Mouse (Mus musculus) embryonic facial prominence, embryonic 10.5 days (tissue): ENCODE results near the gene Ptgfrn. TPM values are rescaled to one million over a fixed set of nuclear protein-coding genes. Genes with fewer than 3 reads are reported as not detected.

Source experiments
- DNase-seq: peaks from one replicate; pipeline ENCODE4 v3.0.0-alpha.2; 2017; ENCODE audit warnings: low spot score
- H3K27ac ChIP-seq: fragments of 300-500 bp; sonication (generic); replicated peaks from 2 replicates; pipeline ENCODE4 v1.5.1; 2016; ENCODE audit warnings: mild to moderate bottlenecking
- H3K27me3 ChIP-seq: fragments of 300-500 bp; sonication (generic); replicated peaks from 2 replicates; pipeline ENCODE4 v1.6.1; 2016; ENCODE audit warnings: low read depth, mild to moderate bottlenecking; ENCODE audit not compliant: poor library complexity, severe bottlenecking
- H3K36me3 ChIP-seq: fragments of 300-500 bp; sonication (generic); replicated peaks from 2 replicates; pipeline ENCODE4 v1.6.1; 2016; ENCODE audit warnings: mild to moderate bottlenecking, moderate library complexity
- H3K4me1 ChIP-seq: fragments of 300-500 bp; sonication (generic); 2 replicates; pipeline ENCODE4 v1.6.1; 2016
- H3K4me3 ChIP-seq: fragments of 300-500 bp; sonication (generic); 2 replicates; pipeline ENCODE4 v1.5.1; 2016; ENCODE audit warnings: mild to moderate bottlenecking, moderate library complexity
- H3K9me3 ChIP-seq: fragments of 300-500 bp; sonication (generic); 2 replicates; pipeline ENCODE4 v1.6.1; 2016; ENCODE audit warnings: mild to moderate bottlenecking
- WGBS: fragments of 180-500 bp; shearing (Covaris S2); methylation state at CpG from one replicate; pipeline ENCODE4 v1.1.7; 2016; 5-methylcytosine and 5-hydroxymethylcytosine counted together
- polyA plus RNA-seq: library from polyadenylated mRNA; unstranded; fragments of >200 nt; fragmentation: Nextera tagmentation; extraction: Ambion mirVana; gene quantifications from 2 replicates; pipeline ENCODE4 v1.2.1, GENCODE M21; 2016

Ptgfrn gene
- polyA plus RNA-seq, 1 experiment from 2014 or later, result 4.1 TPM

DNA sequence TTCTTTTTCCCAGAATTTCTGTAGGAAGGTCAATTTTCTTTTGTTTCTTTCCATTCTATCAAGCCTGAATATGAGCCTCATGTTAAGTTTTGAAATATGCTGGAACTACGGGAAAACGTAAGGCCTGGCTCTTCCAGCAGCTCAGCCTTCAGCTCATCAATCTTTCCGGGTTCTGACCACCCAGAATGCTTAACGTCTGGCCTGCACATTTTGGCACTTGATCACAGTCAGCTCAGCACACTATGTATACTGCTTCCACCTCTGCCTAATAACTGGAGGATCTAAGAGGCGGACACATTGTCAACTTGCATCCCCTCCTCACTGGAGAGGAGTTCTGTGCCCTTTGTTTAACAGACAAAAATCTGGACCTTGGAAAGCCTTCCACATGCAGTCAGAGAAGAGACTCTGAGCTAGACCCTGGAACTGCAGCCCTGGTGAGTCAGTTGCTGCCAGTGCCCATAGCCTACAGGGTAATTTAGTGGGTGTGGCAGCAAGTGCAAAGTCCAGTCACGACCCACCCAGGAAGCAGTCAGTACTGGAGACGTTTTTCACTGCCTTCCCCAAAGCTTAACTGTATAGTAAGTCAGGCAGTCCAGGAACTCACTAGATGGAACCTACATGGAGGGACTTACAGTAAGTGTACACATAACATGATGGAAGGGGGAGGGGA lies 1.9 kb upstream of the Ptgfrn start:
- WGBS, result 52% methylated on average over 7 of the region's 7 CpGs
- H3K27ac ChIP-seq, result no peak overlapping the region
- peaks cover 61% of the 10 kb centered on the region for H3K4me1 ChIP-seq
- H3K4me3 ChIP-seq, result no peak overlapping the region
- DNase-seq, result no peak
- H3K36me3 ChIP-seq, result no peaks in the 10 kb centered on the region
- peaks cover 13% of the 10 kb centered on the region; the same call in 1 of the 2 replicates for H3K27me3 ChIP-seq
- no peaks in the 10 kb centered on the region for H3K9me3 ChIP-seq

DNA sequence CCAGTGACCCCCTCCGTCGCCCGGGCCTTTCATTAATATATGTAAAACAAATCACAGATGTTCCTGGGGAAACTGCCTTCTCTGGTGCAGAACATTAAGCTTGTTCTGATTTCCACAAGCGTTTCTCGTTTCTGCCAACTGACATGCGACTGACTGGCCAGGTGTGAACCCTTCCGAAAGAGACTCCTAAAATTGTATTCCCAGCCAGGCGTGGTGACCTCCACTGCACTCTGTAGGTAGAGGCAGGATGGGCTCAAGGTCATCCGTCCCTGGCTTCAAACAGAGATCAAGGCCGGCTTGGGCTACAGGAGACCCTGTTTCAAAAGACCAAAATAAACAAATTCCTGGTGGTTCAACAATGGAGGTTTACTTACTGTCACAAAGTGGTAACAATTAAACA lies 1.2 kb upstream of the Ptgfrn start:
- WGBS, result 48% methylated on average over 10 of the region's 10 CpGs
- H3K27ac ChIP-seq, result peak overlapping the region; percentile 97; the same call in 1 of the 2 replicates
- peaks cover 59% of the 10 kb centered on the region for H3K4me1 ChIP-seq
- H3K4me3 ChIP-seq, result no peak overlapping the region
- no peak for DNase-seq
- H3K9me3 ChIP-seq, result no peaks in the 10 kb centered on the region
- H3K27me3 ChIP-seq, result peaks cover 13% of the 10 kb centered on the region; the same call in 1 of the 2 replicates
- H3K36me3 ChIP-seq, result no peaks in the 10 kb centered on the region

DNA sequence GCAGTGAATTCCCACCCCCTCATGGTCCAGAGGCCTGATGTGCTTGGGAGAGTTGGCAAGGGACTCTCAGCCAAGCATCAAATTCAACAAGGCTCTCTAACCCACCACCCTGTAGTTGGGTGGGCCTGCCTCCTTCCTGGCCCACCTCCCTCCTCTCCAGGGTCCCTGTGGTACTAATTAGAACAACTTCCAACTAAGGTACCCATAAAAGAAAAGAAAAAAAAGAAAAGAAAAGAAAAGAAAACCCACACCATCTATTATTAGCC lies 693 bp upstream of the Ptgfrn start:
- Histone ChIP-seq H3K36me3 (no peaks in the 10 kb centered on the region), H3K9me3 (no peaks in the 10 kb centered on the region), H3K27me3 (peaks cover 13% of the 10 kb centered on the region; the same call in 1 of the 2 replicates), H3K27ac (peak overlapping the region; percentile 97), H3K4me1 (peaks cover 61% of the 10 kb centered on the region), H3K4me3 (peak overlapping the region; percentile 89)
- no peak for DNase-seq

DNA sequence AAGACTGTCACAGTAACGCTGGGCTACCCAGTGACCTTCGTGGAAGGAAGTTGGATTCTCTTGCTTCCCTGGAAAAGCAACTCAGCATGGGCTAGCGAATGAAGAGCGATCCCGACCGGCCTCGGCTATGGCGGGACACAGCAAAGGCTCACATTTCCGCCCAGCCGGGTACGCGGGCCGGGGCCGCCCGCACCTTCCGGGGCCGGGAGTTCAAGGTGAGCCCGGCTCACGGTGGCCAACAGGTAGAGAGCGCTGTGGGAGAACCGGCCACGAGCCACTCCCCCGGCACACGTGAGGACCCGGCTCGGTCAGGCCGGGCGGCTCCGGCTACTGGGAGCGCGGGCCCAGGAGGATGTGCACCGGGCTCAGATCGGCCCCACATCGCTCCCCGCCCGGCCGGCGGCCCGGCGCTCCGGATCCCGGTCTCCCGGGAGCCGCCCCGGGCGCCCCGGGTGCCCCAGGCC lies 488 bp downstream of the Ptgfrn start:
- DNase-seq, result peak; percentile 70
- under 1% methylated on average over 47 of the region's 47 CpGs for WGBS
- Histone ChIP-seq H3K9me3 (no peaks in the 10 kb centered on the region), H3K27me3 (peaks cover 13% of the 10 kb centered on the region; the same call in 1 of the 2 replicates), H3K27ac (peak overlapping the region; percentile 97), H3K4me1 (peaks cover 66% of the 10 kb centered on the region), H3K36me3 (no peaks in the 10 kb centered on the region), H3K4me3 (peak overlapping the region; percentile 89)

DNA sequence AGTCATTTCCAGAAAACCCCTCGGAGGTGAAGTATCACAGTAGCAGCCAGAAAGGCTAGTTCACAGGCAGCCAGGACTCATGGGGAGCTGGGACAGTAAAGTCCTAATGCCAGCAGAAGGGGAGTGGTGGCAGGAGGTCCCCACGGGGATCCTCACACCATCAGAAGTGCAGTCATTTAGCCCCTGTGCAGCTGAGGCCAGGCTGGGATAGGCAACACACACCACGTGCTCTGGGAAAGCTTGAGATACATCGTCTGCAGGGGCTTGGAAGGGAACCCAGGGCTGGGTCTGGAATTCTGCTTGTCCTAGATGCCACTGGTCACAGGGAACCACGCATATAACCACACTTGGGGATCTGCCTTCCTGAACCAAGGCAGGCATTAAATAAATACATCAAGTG lies 1.2 kb downstream of the Ptgfrn start:
- peaks cover 11% of the 10 kb centered on the region; the same call in 1 of the 2 replicates for H3K27me3 ChIP-seq
- H3K9me3 ChIP-seq, result no peaks in the 10 kb centered on the region
- no peaks in the 10 kb centered on the region; the same call in 1 of the 2 replicates for H3K36me3 ChIP-seq
- 14% methylated on average over 5 of the region's 5 CpGs for WGBS
- peak; percentile 44 for DNase-seq
- peaks cover 71% of the 10 kb centered on the region for H3K4me1 ChIP-seq
- peak overlapping the region; percentile 97 for H3K27ac ChIP-seq
- H3K4me3 ChIP-seq, result peak overlapping the region; percentile 89

DNA sequence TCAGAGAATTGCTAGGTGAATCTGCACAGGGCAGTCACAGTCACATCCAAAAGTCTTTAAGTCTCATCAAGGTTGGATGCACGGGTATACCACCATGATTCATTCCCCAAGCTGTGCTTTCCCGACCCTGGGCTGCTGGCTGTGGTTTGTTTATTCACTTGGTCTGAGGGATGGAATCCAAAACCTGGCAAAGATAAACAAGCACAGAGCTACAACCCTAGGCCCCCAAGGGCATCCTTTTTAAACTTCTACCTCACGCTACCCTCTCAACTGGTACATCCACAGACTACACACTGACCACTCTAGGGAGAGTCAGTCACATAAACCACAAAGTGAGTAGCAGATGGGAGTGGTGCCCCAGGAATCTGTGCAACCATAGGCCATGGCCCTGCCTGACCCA lies 1.8 kb downstream of the Ptgfrn start:
- peaks cover 73% of the 10 kb centered on the region for H3K4me1 ChIP-seq
- H3K36me3 ChIP-seq, result no peaks in the 10 kb centered on the region; the same call in 1 of the 2 replicates
- peak overlapping the region; percentile 89 for H3K4me3 ChIP-seq
- 39% methylated on average over 3 of the region's 3 CpGs for WGBS
- no peaks in the 10 kb centered on the region for H3K9me3 ChIP-seq
- 0 out of 2 replicates have a peak, but pooled peaks cover 8% of the 10 kb centered on the region for H3K27me3 ChIP-seq
- DNase-seq, result no peak
- H3K27ac ChIP-seq, result peak overlapping the region; percentile 26

DNA sequence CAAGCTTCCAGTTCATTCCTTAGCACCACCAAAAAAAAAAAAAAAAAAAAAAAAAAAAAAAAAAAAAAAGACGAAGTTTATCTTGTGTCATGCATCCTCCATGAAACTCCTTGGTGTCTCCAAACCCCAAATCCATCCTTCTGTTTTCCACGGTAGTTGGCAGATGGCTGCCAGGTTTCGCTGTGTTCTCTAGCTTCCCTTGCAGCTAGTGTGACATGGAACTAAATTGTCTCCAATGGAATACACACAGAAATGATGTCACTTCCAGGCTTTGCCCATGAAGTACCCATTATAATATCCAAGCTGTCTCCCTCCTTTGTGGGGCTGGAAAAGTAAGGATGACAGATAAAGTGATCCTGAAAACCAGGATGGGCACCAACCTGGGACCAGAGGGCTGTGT lies 3.8 kb downstream of the Ptgfrn start:
- Histone ChIP-seq H3K36me3 (no peaks in the 10 kb centered on the region; the same call in 1 of the 2 replicates), H3K27me3 (no peaks in the 10 kb centered on the region), H3K9me3 (no peaks in the 10 kb centered on the region), H3K27ac (no peak overlapping the region), H3K4me3 (no peak overlapping the region), H3K4me1 (peaks cover 57% of the 10 kb centered on the region)
- no peak for DNase-seq
- 92% methylated on average over 3 of the region's 3 CpGs for WGBS

DNA sequence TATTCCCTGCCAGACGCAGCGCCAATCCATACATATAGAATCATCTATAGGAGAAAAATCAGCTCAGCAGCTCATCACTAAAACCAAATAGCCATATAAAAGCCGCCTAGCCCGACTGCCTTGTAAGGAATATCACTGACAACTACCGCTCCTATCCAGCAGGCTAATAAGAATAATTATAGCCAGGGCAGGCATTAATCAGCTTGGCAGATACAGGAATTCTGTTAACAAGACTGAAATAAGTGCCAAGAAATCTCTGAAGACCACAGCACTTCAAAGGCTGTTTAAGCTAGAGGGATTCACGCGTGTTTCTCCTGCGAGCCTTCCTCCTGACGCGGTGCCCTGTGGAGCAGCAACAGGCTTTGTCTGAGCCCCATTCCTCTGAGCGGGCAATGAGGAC lies 4.6 kb downstream of the Ptgfrn start:
- peaks cover 52% of the 10 kb centered on the region for H3K4me1 ChIP-seq
- DNase-seq, result no peak
- H3K4me3 ChIP-seq, result no peak overlapping the region
- H3K27ac ChIP-seq, result no peak overlapping the region
- no peaks in the 10 kb centered on the region for H3K27me3 ChIP-seq
- WGBS, result 90% methylated on average over 11 of the region's 11 CpGs
- no peaks in the 10 kb centered on the region for H3K9me3 ChIP-seq
- no peaks in the 10 kb centered on the region; the same call in 1 of the 2 replicates for H3K36me3 ChIP-seq

DNA sequence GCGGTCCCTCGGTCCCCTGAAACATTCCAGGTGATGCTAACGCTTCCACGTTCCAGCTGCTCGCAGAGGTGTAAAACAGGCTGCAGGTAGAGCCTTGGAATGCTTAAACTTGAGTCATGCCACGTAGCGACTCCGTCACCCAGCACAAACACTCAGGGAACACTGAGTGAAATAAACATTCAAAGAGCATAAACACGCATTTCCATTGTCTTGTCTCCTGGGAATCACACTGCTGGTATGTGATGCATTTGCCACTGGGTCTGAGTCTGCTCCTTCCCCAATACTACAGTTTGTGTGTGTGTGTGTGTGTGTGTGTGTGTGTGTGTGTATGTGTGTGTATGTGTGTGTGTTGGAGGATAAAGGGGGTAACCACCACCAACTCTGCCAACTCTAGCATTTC lies 5.2 kb downstream of the Ptgfrn start:
- Histone ChIP-seq H3K4me3 (no peak overlapping the region), H3K27me3 (no peaks in the 10 kb centered on the region), H3K4me1 (peaks cover 48% of the 10 kb centered on the region), H3K36me3 (no peaks in the 10 kb centered on the region; the same call in 1 of the 2 replicates), H3K27ac (no peak overlapping the region), H3K9me3 (no peaks in the 10 kb centered on the region)
- DNase-seq, result no peak
- 89% methylated on average over 9 of the region's 9 CpGs for WGBS

DNA sequence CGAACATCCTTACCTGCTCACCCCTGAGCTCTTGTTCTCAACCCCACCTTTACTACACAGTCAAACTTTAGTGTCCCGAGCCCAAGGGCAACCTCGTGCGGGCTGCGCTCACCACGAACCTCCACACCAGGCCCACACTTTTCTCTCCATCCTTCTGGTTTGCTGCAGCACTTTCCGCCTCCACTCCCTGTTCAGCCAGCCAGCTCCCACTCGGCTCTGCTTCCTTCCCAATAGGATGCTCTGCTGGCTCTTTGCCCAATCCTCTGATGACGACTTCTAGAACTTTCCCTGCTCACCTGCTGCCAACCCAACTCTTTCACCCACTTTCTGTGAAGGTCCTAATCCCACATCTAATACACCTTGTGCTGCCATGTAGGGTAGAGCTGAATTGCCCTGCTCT lies 6.3 kb downstream of the Ptgfrn start:
- H3K9me3 ChIP-seq, result no peaks in the 10 kb centered on the region

DNA sequence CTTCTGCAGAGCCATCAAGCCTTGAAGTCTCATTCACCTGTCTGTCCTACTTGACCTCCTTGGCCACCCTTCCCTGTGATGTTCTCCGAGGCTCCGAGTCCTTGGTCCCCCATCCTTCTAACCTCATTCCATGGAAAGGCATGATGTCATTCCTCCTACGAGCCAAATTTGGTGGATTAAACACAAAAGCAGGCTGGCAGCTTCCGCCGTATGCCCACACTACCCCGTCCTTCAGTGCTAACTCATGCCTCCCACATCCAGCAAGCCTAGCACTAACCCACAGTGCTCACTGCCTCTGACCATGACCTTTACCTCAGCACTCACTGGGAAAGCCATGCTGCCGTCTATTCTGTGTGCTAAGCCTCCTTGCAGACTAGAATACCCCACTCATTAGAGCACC lies 8.0 kb downstream of the Ptgfrn start:
- no peaks in the 10 kb centered on the region for H3K9me3 ChIP-seq
- peaks cover 29% of the 10 kb centered on the region for H3K4me1 ChIP-seq
- DNase-seq, result no peak
- no peak overlapping the region for H3K27ac ChIP-seq
- 89% methylated on average over 7 of the region's 7 CpGs for WGBS
- H3K36me3 ChIP-seq, result no peaks in the 10 kb centered on the region; the same call in 1 of the 2 replicates
- H3K4me3 ChIP-seq, result no peak overlapping the region
- H3K27me3 ChIP-seq, result no peaks in the 10 kb centered on the region

More for the DNA sequence above, 6.3 kb downstream of the Ptgfrn start:
- Histone ChIP-seq H3K4me1 (peaks cover 39% of the 10 kb centered on the region), H3K27me3 (no peaks in the 10 kb centered on the region), H3K36me3 (no peaks in the 10 kb centered on the region; the same call in 1 of the 2 replicates), H3K4me3 (no peak overlapping the region), H3K27ac (no peak overlapping the region)
- 90% methylated on average over 9 of the region's 9 CpGs for WGBS
- DNase-seq, result no peak

DNA sequence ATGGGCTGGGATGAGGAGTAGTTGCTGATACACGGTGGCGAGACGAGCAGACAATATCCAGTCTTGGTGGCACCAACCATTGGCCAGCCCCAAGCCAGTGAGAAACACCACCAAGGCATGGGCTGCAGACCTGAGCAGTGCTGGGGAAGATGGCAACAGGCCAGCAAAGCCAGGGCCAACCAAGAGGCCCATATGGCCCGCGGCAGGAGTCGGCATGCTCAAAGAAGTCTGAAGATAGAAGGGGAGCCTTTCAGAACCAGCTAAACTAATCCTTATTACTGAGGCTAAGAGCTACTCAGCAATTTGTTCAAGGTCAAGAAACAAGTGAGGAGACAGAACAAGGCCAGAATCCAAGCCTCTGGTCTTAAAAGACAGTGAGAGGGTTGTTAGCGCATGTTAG lies 8.9 kb downstream of the Ptgfrn start:
- Histone ChIP-seq H3K36me3 (no peaks in the 10 kb centered on the region; the same call in 1 of the 2 replicates), H3K27me3 (no peaks in the 10 kb centered on the region), H3K4me1 (peaks cover 30% of the 10 kb centered on the region), H3K9me3 (no peaks in the 10 kb centered on the region), H3K27ac (no peak overlapping the region), H3K4me3 (no peak overlapping the region)
- no peak for DNase-seq
- 95% methylated on average over 7 of the region's 7 CpGs for WGBS

DNA sequence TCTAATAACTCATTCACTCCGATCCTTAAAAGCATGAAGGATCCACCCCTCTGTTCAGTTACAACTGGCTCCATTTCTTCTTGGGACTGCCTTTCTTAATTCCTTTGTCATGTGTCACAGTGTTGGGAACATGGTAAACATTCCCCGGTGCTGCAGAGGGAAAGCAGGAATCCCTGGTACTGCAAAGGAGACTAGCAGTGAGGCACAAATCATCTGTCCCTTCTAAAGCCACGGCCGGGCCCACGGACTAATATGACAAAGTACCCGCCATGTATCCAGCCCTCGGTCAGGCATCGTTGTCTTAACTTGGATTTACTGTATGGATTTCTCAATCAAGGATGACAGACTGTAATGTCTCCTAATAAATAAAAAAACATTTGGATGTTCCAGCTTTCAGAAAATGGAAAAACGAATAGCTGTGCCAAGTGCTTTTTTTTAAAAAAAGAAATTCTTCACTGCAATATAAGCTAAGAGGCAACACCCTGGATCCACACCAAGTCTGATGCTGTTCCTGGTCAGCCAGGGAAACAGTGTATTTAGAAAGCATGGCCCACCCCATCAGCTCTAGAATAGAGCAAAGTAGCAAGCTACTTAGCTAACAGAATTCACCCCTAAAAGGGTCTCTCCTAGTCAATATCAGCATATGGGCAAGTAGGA lies 10.2 kb downstream of the Ptgfrn start:
- no peaks in the 10 kb centered on the region; the same call in 1 of the 2 replicates for H3K36me3 ChIP-seq
- peaks cover 32% of the 10 kb centered on the region for H3K4me1 ChIP-seq
- H3K27ac ChIP-seq, result no peak overlapping the region
- H3K4me3 ChIP-seq, result no peak overlapping the region
- no peaks in the 10 kb centered on the region for H3K27me3 ChIP-seq
- H3K9me3 ChIP-seq, result no peaks in the 10 kb centered on the region
- WGBS, result 88% methylated on average over 9 of the region's 9 CpGs
- no peak for DNase-seq
